Mouse (Mus musculus): Measurements from ENCODE around the gene Zfp940. TPM values are rescaled to one million over a fixed set of nuclear protein-coding genes. Genes with fewer than 3 reads are reported as not detected.
"Not testable (repeated sequence)": the region's sequence is repeated elsewhere in the genome, so short reads cannot be mapped to it uniquely, and the experiment has no call there.

Zfp940 gene
- 6.3 and 7.4 TPM in 2 replicates for polyA plus RNA-seq (2015; fragmentation: Nextera tagmentation; extraction: Ambion mirVana)

DNA sequence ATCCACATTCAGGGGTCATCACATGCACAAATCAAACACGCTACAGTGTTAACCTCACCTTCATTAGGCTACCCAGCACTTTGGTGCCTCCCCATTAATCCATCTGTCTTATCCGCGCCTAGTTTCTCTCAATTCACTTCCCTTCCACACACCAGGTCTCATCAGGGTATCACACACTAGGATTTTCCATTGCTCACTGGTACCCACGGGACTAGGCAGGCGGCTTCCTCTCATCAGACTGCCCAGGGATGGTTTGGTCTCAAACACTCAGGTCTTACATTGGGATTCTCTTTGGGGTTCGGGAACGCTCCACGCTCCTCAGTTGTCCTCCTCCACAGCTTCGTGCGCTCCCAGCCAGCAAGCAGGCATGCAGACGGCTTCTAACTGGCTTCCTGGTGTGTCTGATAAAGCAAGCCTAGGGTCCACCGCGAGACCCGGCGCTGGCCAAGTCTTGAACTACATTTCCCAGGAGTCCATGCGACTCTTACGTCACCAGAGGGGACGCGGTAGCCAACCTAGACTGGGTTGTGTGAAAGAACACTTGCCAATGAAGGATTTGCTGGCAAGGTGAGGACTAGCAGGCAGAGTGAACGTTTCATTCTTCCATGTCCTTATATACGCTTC is at the start of gene Zfp940:
Zfp940 (minus strand) TSS at position 451 of the 624 bp plus-strand sequence.
- peak; percentile 95 for ATAC-seq (ENCODE audit: insufficient number of reproducible peaks, insufficient read depth, low FRiP score, low TSS enrichment, low read depth)
- Histone ChIP-seq H3K36me3 (peaks cover 26% of the 10 kb centered on the region), H3K9me3 (no peaks in the 10 kb centered on the region), H3K27ac (0 out of 2 replicates have a peak within 1 kb of the TSS, but pooled peaks have one; percentile 51), H3K4me1 (peaks cover 7% of the 10 kb centered on the region), H3K4me2 (peak within 1 kb of the TSS; percentile 77), H3K9ac (peak within 1 kb of the TSS; percentile 76), H3K27me3 (no peaks in the 10 kb centered on the region), H3K4me3 (peak within 1 kb of the TSS; percentile 65)
- WGBS, result 1% methylated on average over 21 of the region's 21 CpGs

DNA sequence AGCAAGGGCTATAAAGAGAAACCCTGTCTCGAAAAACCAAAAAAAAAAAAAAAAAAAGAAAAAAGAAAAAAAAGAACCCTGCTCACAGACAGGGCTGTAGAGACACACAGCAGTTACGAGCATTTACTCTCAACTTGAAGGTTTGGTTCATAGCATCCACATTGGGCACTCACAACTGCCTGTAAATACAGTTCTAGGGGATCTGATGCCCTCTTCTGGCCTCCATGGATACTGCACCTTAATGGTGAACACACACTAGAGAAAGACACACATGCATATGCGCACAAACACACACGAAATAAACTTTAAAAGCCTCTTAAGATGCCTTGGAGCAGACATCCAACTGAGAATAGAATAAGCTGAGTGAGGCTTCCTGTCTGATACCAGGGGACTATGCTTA is 44.9 kb upstream of the Zfp940 start:
- H3K9me3 ChIP-seq, result peaks cover 32% of the 10 kb centered on the region
- 94% methylated on average over 4 of the region's 4 CpGs for WGBS
- no peak overlapping the region for H3K4me2 ChIP-seq
- ATAC-seq (ENCODE audit: insufficient number of reproducible peaks, insufficient read depth, low FRiP score, low TSS enrichment, low read depth), result no peak
- H3K9ac ChIP-seq, result no peak overlapping the region
- H3K36me3 ChIP-seq, result peaks cover 93% of the 10 kb centered on the region
- H3K27ac ChIP-seq, result no peak overlapping the region
- no peak overlapping the region for H3K4me3 ChIP-seq
- no peaks in the 10 kb centered on the region for H3K27me3 ChIP-seq
- no peaks in the 10 kb centered on the region for H3K4me1 ChIP-seq

DNA sequence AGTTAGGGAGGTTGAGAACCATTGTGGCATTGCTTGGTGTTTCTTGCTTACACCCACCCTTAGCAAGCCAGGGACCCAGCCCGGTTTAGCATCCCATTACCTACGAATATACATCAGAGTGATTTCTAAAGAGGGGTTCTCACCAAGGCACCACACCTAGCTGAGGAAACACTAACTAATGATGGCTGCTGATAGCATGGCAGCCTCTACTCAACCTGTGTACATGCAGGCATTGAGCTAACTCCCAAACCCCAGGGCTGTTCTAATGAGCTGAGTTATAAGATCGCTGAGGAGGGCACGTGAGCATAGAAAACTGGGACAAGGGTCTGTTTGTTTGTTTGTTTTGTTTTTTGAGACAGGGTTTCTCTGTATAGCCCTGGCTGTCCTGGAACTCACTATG is 39.3 kb upstream of the Zfp940 start:
- Histone ChIP-seq H3K9me3 (peaks cover 50% of the 10 kb centered on the region), H3K9ac (no peak overlapping the region), H3K27me3 (no peaks in the 10 kb centered on the region), H3K4me2 (no peak overlapping the region), H3K4me3 (no peak overlapping the region), H3K36me3 (peaks cover 81% of the 10 kb centered on the region), H3K27ac (no peak overlapping the region), H3K4me1 (no peaks in the 10 kb centered on the region)
- 97% methylated on average over 4 of the region's 4 CpGs for WGBS
- ATAC-seq (ENCODE audit: insufficient number of reproducible peaks, insufficient read depth, low FRiP score, low TSS enrichment, low read depth), result no peak

DNA sequence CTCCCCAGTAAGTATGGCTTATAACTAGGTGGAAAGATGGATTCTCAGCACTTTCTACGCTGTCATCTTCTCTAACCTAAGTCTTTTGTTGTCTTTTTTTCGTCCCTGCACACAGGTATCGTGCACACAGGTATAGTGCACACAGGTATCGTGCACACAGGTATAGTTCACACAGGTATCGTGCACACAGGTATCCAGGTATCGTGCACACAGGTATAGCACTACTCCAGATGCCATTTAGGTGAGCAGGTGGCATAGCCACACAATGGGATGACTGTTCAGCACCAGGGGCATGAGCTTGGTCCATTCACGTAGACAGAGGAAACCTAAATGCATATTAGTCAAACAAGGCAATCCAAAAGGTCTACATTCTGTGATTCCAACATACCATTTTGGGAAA is 37.0 kb upstream of the Zfp940 start:
- Histone ChIP-seq H3K9me3 (peaks cover 65% of the 10 kb centered on the region), H3K27me3 (no peaks in the 10 kb centered on the region), H3K27ac (no peak overlapping the region), H3K4me3 (no peak overlapping the region), H3K4me1 (no peaks in the 10 kb centered on the region), H3K4me2 (no peak overlapping the region), H3K9ac (no peak overlapping the region), H3K36me3 (peaks cover 59% of the 10 kb centered on the region)
- WGBS, result 96% methylated on average over 7 of the region's 7 CpGs
- ATAC-seq (ENCODE audit: insufficient number of reproducible peaks, insufficient read depth, low FRiP score, low TSS enrichment, low read depth), result no peak

DNA sequence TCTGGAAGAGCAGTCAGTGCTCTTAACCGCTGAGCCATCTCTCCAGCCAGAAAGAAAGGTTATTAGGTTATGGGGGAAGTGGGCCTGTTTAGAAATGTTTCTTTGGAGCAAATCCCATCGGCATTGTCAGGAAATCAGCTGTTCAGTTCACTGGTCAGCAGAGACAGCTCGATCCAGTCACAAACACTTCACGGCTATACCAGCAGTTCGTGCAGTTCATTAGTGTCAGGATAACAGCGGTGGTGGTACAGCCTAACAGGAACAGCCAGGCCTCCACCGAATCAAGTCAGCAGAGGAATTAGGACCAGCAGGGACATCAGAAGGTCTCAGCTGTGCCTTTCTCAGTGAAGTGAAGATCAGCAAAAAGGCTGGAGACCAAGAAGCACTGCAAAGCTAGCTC is 27.4 kb upstream of the Zfp940 start:
- Histone ChIP-seq H3K27ac (no peak overlapping the region), H3K36me3 (peaks cover 20% of the 10 kb centered on the region), H3K9me3 (peaks cover 24% of the 10 kb centered on the region), H3K27me3 (no peaks in the 10 kb centered on the region), H3K4me2 (no peak overlapping the region), H3K4me1 (no peaks in the 10 kb centered on the region), H3K9ac (no peak overlapping the region), H3K4me3 (no peak overlapping the region)
- 88% methylated on average over 7 of the region's 7 CpGs for WGBS
- ATAC-seq (ENCODE audit: insufficient number of reproducible peaks, insufficient read depth, low FRiP score, low TSS enrichment, low read depth), result no peak

DNA sequence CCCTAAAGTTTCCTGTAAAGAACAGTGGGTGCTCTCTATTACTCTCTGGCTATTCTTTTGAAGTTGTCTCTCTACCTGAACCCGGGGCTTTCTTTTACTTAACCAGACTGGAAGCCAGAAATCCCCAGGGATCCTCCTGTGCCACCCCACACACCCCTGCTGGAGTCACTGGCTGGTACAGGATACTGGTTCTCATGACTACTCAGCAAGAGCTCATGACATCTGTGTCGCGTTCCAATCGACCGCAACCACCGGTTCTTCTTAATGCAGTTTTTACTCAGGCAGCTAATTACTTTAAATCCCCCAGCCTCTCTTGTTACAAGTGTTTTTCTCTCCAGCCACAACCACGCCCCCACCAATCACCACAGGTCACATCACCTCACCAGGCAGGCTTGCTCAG is 26.6 kb upstream of the Zfp940 start:
- H3K4me2 ChIP-seq, result no peak overlapping the region
- no peaks in the 10 kb centered on the region for H3K4me1 ChIP-seq
- H3K4me3 ChIP-seq, result no peak overlapping the region
- H3K9me3 ChIP-seq, result peaks cover 24% of the 10 kb centered on the region
- H3K27ac ChIP-seq, result no peak overlapping the region
- 31% methylated on average over 7 of the region's 7 CpGs for WGBS
- peaks cover 29% of the 10 kb centered on the region for H3K36me3 ChIP-seq
- ATAC-seq (ENCODE audit: insufficient number of reproducible peaks, insufficient read depth, low FRiP score, low TSS enrichment, low read depth), result no peak
- H3K27me3 ChIP-seq, result no peaks in the 10 kb centered on the region
- no peak overlapping the region for H3K9ac ChIP-seq

DNA sequence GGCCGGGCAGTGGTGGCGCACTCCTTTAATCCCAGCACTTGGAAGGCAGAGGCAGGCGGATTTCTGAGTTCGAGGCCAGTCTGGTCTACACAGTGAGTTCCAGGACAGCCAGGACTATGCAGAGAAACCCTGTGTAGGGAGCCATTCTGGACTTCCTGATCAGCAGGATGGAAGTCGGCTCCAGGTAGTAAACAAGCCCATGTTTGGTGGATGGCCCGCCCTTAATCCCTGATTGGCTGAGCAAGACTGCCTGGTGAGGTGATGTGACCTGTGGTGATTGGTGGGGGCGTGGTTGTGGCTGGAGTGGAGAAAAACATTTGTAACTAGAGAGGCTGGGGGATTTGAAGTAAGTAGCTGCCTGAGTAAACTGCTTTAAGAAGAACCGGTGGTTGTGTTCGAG is 24.1 kb upstream of the Zfp940 start:
- not testable (repeated sequence) for H3K27ac ChIP-seq; H3K9ac ChIP-seq; H3K4me1 ChIP-seq; H3K27me3 ChIP-seq; H3K4me3 ChIP-seq; H3K4me2 ChIP-seq; ATAC-seq (ENCODE audit: insufficient number of reproducible peaks, insufficient read depth, low FRiP score, low TSS enrichment, low read depth)
- Histone ChIP-seq H3K36me3 (peaks cover 47% of the 10 kb centered on the region), H3K9me3 (peaks cover 28% of the 10 kb centered on the region)
- 91% methylated on average over 9 of the region's 9 CpGs for WGBS

DNA sequence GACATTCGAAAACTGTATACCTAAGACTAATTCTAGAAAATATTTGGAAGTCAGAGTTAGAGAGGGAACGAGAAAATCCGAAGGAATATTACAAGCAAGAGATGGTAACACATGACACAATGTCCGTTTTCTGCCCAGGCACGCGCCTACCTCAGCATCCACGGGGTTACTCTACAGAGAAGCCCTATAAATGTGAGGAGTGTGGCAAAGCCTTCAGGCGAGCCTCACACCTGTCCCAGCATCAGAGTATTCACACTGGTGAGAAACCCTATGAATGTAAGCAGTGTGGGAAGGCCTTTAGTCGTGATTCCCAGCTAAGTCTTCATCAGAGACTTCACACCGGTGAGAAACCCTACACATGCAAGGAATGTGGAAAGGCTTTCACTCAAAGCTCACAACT is 20.8 kb upstream of the Zfp940 start:
- Histone ChIP-seq H3K36me3 (peaks cover 60% of the 10 kb centered on the region), H3K9me3 (peaks cover 37% of the 10 kb centered on the region), H3K4me1 (no peaks in the 10 kb centered on the region), H3K4me3 (no peak overlapping the region), H3K27me3 (no peaks in the 10 kb centered on the region), H3K27ac (no peak overlapping the region), H3K4me2 (no peak overlapping the region), H3K9ac (no peak overlapping the region)
- ATAC-seq (ENCODE audit: insufficient number of reproducible peaks, insufficient read depth, low FRiP score, low TSS enrichment, low read depth), result no peak
- 96% methylated on average over 10 of the region's 10 CpGs for WGBS

DNA sequence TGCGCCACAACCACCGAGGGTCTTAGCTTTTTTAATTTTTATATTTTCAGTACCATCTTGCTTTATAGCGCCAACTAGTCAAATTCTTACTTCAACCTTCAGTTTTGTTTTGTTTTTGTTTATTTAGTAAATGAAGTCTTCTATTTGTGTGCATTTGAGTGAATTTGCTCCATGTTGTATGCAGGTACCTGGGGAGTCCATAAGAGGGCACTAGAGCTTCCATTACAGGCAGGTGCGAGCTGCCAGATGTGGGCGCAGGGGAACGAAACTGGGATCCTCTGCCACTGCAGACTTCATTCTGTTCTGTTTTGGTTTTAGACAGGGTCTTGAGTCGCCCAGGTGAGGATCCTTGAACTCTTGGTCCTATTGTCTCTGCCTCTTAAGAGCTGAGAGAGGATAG is 8.2 kb upstream of the Zfp940 start:
- Histone ChIP-seq H3K4me2 (no peak overlapping the region), H3K4me3 (no peak overlapping the region), H3K4me1 (peaks cover 6% of the 10 kb centered on the region), H3K9me3 (no peaks in the 10 kb centered on the region), H3K36me3 (peaks cover 6% of the 10 kb centered on the region), H3K27ac (no peak overlapping the region), H3K9ac (no peak overlapping the region), H3K27me3 (no peaks in the 10 kb centered on the region)
- WGBS, result 86% methylated on average over 7 of the region's 7 CpGs
- ATAC-seq (ENCODE audit: insufficient number of reproducible peaks, insufficient read depth, low FRiP score, low TSS enrichment, low read depth), result no peak

DNA sequence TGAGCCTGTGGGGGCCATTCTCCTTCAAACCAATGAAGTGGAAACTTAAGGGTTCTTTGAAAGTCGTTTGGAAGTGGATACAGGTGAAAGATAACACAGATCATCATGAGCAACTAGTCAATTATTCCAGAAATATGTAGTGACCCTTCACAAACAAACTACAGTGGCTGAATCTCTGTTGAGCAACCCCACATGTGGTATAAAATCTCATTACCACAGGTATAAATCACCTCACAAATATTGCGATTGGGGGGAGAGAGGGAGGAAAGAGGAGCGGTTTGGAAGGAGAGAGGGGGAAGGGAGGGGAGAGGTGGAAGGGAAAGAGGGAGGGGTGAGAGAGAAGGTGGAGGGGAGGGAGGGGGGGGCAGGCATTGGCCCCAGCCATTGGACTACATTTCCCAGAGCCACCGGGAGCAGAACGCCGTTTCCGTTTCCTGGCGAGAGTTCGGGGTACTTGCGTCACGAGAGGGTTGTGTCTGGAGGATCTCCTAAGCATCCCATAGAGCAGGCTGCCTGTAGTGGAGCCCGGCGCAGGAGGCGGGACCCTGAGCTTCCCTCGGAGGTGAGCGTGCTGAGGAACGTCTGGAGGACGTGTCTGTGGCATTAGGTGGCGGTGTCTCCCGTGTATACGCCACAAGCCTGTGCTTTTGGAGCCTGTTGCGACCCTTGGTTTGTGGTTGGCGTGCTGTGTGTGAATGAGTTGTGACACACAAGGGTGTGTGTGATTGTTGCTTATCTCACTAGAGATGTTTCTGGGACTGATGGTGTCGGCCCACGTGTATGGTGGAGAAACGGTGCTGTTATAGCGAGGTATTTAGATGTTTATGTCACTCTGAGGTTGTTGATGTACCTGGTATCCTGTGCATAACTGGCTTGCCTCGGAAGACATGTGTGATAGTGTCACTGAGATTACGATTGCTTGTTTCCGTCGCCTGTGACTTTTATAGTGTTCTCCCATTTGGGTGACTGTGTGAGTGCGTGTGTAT is 6.4 kb upstream of the Zfp940 start, which contains the start of gene Zfp420:
Zfp420 (plus strand) TSS at position 448 of the 986 bp plus-strand sequence.
- no peaks in the 10 kb centered on the region for H3K9me3 ChIP-seq
- no peak within 1 kb of the TSS for H3K27ac ChIP-seq
- H3K27me3 ChIP-seq, result no peaks in the 10 kb centered on the region
- WGBS, result 4% methylated on average over 32 of the region's 32 CpGs
- ATAC-seq (ENCODE audit: insufficient number of reproducible peaks, insufficient read depth, low FRiP score, low TSS enrichment, low read depth), result peak; percentile 96
- peak within 1 kb of the TSS; percentile 76 for H3K9ac ChIP-seq
- H3K4me3 ChIP-seq, result peak within 1 kb of the TSS; percentile 66
- H3K36me3 ChIP-seq, result peaks cover 6% of the 10 kb centered on the region
- H3K4me1 ChIP-seq, result peaks cover 6% of the 10 kb centered on the region
- peak within 1 kb of the TSS; percentile 76 for H3K4me2 ChIP-seq

DNA sequence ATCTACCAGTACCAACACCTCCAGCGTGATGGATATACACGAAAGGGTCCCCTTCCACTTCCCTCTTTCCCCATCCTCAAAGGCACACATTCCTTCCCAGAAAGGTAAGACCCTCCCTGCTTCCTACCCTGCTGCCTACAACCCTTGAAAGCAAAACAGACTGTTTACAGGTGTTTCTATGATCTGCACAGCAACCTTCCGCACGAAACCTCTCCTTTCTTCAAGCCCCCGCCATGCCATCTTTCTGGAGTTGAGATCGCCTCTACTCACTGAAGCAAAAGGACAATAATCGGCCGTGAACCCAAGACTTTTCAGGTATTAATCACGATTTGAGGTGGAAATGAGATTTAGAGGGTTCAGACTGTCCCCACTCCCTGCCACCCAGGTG is 644 bp downstream of the Zfp940 start:
- ATAC-seq (ENCODE audit: insufficient number of reproducible peaks, insufficient read depth, low FRiP score, low TSS enrichment, low read depth), result 0 out of 2 replicates have a peak, but pooled peaks have one; percentile 11
- Histone ChIP-seq H3K4me3 (peak overlapping the region; percentile 65), H3K27me3 (no peaks in the 10 kb centered on the region), H3K9ac (peak overlapping the region; percentile 76), H3K27ac (no peak overlapping the region), H3K9me3 (no peaks in the 10 kb centered on the region), H3K4me2 (peak overlapping the region; percentile 77), H3K4me1 (peaks cover 7% of the 10 kb centered on the region), H3K36me3 (peaks cover 28% of the 10 kb centered on the region)
- WGBS, result 55% methylated on average over 9 of the region's 9 CpGs

Measured in embryonic facial prominence, embryonic 13.5 days (tissue).